Mouse (Mus musculus) kidney, embryonic 16.5 days (tissue): ENCODE results near the gene Ina. TPM values are rescaled to one million over a fixed set of nuclear protein-coding genes. Genes with fewer than 3 reads are reported as not detected.

Experiments used
- ATAC-seq: fragments of 200-750 bp; cut with Nextera tagmentation; 2 replicates; pipeline ENCODE4 v1.8.0; 2017; ENCODE audit warnings: moderate TSS enrichment; ENCODE audit not compliant: low FRiP score, low TSS enrichment
- H3K27ac ChIP-seq: fragments of 300-500 bp; sonication (generic); 2 replicates; pipeline ENCODE4 v1.5.1; 2014; ENCODE audit warnings: low read length
- H3K27me3 ChIP-seq: fragments of 300-500 bp; sonication (generic); 2 replicates; pipeline ENCODE4 v1.6.1; 2014; ENCODE audit warnings: low read length, control low read depth, mixed read lengths; ENCODE audit not compliant: insufficient read depth
- H3K36me3 ChIP-seq: fragments of 300-500 bp; sonication (generic); 2 replicates; pipeline ENCODE4 v1.6.1; 2014; ENCODE audit warnings: low read length, control low read depth, mixed read lengths; ENCODE audit not compliant: insufficient read depth
- H3K4me1 ChIP-seq: fragments of 300-500 bp; sonication (generic); 2 replicates; pipeline ENCODE4 v1.6.1; 2014; ENCODE audit warnings: low read length, control low read depth, mixed read lengths; ENCODE audit not compliant: insufficient read depth
- H3K4me2 ChIP-seq: fragments of 300-500 bp; sonication (generic); replicated peaks from 2 replicates; pipeline ENCODE4 v1.6.1; 2014; ENCODE audit warnings: low read depth, low read length
- H3K4me3 ChIP-seq: fragments of 300-500 bp; sonication (generic); 2 replicates; pipeline ENCODE4 v1.5.1; 2014; ENCODE audit warnings: mild to moderate bottlenecking, low read length
- H3K9ac ChIP-seq: fragments of 300-500 bp; sonication (generic); replicated peaks from 2 replicates; pipeline ENCODE4 v1.6.1; 2014; ENCODE audit warnings: low read length
- H3K9me3 ChIP-seq: fragments of 300-500 bp; sonication (generic); 2 replicates; pipeline ENCODE4 v1.6.1; 2016; ENCODE audit warnings: low read length, control low read depth
- WGBS: fragments of 180-500 bp; shearing (Covaris S2); extraction: QIAGEN DNeasy Blood & Tissue Kit; methylation state at CpG from one replicate; pipeline ENCODE4 v1.1.7; 2014; 5-methylcytosine and 5-hydroxymethylcytosine counted together
- polyA plus RNA-seq: library from polyadenylated mRNA; unstranded; fragments of >200 nt; fragmentation: Nextera tagmentation; extraction: Ambion mirVana; gene quantifications from 2 replicates; pipeline ENCODE4 v1.2.1, GENCODE M21; 2015

The Ina gene
- polyA plus RNA-seq, 1 experiment from 2014 or later = 0.71 TPM

DNA sequence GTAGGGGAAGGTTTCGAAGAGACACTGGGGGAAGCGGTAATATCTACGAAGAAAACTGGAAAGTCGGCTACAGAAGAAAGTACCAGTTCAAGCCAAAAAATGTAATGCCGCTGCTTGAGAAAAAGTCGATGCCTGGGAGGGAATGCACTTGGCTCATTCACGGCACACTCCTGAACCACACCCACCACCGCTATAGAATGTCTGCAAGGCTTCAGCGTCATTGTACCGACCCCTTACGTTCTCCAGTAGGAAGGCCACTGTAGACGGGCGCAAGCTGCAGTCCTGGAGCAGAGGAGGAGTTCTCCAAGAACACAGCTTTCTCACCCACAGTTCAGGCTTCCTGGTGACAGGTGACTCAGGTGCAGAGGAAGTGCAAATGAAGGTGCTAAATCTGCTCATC lies 9.0 kb downstream of the Ina start:
- H3K9ac ChIP-seq = no peak overlapping the region
- H3K4me3 ChIP-seq = no peak overlapping the region
- H3K36me3 ChIP-seq = no peaks in the 10 kb centered on the region
- no peaks in the 10 kb centered on the region for H3K9me3 ChIP-seq
- 87% methylated on average over 13 of the region's 13 CpGs for WGBS
- no peaks in the 10 kb centered on the region for H3K4me1 ChIP-seq
- no peak overlapping the region for H3K4me2 ChIP-seq
- peaks cover under 1% of the 10 kb centered on the region; the same call in 1 of the 2 replicates for H3K27me3 ChIP-seq
- no peak overlapping the region for H3K27ac ChIP-seq
- ATAC-seq = no peak

GRCm38 (mm10) chr19:47024954-47025353 lies 10.5 kb downstream of the Ina start:
- Histone ChIP-seq H3K9ac (no peak overlapping the region), H3K36me3 (no peaks in the 10 kb centered on the region), H3K4me3 (no peak overlapping the region), H3K4me2 (no peak overlapping the region), H3K27me3 (no peaks in the 10 kb centered on the region), H3K4me1 (no peaks in the 10 kb centered on the region), H3K9me3 (no peaks in the 10 kb centered on the region), H3K27ac (no peak overlapping the region)
- 73% methylated on average over 10 of the region's 10 CpGs for WGBS
- ATAC-seq = no peak

DNA sequence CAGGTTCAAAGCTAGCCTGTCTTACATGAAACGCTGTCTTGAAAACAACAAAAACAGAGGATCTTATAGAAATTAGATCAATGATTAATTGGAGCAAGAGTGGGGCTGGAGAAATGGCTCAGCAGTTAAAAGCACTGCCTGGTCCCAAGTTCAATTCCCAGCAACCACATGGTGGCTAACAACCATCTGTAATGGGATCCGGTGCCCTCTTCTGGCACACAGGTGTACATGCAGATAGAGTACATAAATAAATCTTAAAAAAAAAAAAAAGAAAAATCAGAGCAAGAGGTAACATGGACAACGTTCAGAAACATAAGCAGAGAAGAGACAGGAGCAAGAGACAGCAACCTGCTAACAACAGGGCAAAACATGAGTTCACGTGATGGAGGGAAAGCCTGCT lies 12.0 kb downstream of the Ina start:
- Histone ChIP-seq H3K27me3 (no peaks in the 10 kb centered on the region), H3K4me3 (no peak overlapping the region), H3K9me3 (no peaks in the 10 kb centered on the region), H3K9ac (no peak overlapping the region), H3K27ac (no peak overlapping the region), H3K4me1 (no peaks in the 10 kb centered on the region), H3K36me3 (no peaks in the 10 kb centered on the region), H3K4me2 (no peak overlapping the region)
- no peak for ATAC-seq
- WGBS = 86% methylated on average over 4 of the region's 4 CpGs

- 67% methylated on average over 9 of the region's 9 CpGs for WGBS
- Histone ChIP-seq H3K4me2 (no peak overlapping the region), H3K27ac (no peak overlapping the region), H3K9me3 (no peaks in the 10 kb centered on the region), H3K9ac (no peak overlapping the region), H3K27me3 (no peaks in the 10 kb centered on the region), H3K36me3 (peaks cover 8% of the 10 kb centered on the region; the same call in 1 of the 2 replicates), H3K4me3 (no peak overlapping the region), H3K4me1 (no peaks in the 10 kb centered on the region)
- no peak for ATAC-seq
Measured at GRCm38 (mm10) chr19:47029796-47030195, 15.3 kb downstream of the Ina start.

GRCm38 (mm10) chr19:47031770-47032169 lies 17.3 kb downstream of the Ina start:
- no peaks in the 10 kb centered on the region for H3K27me3 ChIP-seq
- H3K36me3 ChIP-seq = peaks cover 8% of the 10 kb centered on the region; the same call in 1 of the 2 replicates
- H3K4me3 ChIP-seq = no peak overlapping the region
- no peaks in the 10 kb centered on the region for H3K9me3 ChIP-seq
- no peak overlapping the region for H3K9ac ChIP-seq
- H3K4me1 ChIP-seq = no peaks in the 10 kb centered on the region
- ATAC-seq = no peak
- WGBS = 88% methylated on average over 6 of the region's 6 CpGs
- H3K27ac ChIP-seq = no peak overlapping the region
- no peak overlapping the region for H3K4me2 ChIP-seq

DNA sequence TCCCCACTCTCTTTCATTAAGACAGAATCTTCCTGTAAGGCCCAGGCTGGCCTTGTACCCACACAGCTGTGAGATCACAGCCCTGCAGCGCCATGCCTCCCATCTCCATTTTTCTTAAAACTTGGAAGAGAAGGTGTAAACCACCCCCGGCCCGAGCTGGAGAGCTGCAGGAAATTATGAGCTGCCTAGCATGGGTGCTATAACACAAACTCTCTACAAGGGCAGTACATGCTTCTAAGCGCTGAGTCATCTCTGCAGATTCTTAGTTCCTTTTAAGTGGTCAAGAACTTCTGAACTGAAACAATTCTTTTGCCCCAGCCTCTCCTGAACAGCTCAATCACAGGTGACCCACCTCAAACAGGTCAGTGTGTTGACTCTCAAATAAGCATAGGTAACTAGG lies 20.4 kb downstream of the Ina start:
- 93% methylated on average over 4 of the region's 4 CpGs for WGBS
- Histone ChIP-seq H3K4me1 (no peaks in the 10 kb centered on the region), H3K27me3 (no peaks in the 10 kb centered on the region), H3K4me3 (no peak overlapping the region), H3K36me3 (peaks cover 27% of the 10 kb centered on the region), H3K9me3 (no peaks in the 10 kb centered on the region), H3K9ac (no peak overlapping the region), H3K4me2 (no peak overlapping the region), H3K27ac (no peak overlapping the region)
- ATAC-seq = no peak

DNA sequence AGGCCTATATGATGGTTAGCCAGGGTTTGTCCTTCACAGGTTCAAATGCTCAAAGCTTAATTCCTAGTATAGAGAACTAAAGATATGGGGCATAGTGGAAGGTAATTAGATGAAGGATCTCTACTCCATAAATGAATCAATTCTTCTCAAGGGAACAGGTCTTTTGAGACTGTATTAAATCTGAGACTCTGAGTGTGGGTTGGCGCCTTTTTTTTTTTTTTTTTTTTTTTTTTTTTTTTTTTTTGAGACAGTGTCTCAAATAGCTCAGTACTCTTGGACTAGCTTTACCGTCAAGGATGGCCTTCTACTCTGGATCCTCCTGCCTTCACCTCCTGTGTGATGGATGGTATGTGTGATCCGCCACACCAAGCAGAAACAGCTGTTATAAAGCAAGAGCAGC lies 22.1 kb downstream of the Ina start:
- H3K4me2 ChIP-seq = no peak overlapping the region
- 83% methylated on average over 3 of the region's 3 CpGs for WGBS
- no peaks in the 10 kb centered on the region for H3K9me3 ChIP-seq
- no peak overlapping the region for H3K9ac ChIP-seq
- no peak overlapping the region for H3K27ac ChIP-seq
- H3K4me3 ChIP-seq = no peak overlapping the region
- no peaks in the 10 kb centered on the region for H3K4me1 ChIP-seq
- H3K36me3 ChIP-seq = peaks cover 33% of the 10 kb centered on the region
- ATAC-seq = no peak
- H3K27me3 ChIP-seq = no peaks in the 10 kb centered on the region

DNA sequence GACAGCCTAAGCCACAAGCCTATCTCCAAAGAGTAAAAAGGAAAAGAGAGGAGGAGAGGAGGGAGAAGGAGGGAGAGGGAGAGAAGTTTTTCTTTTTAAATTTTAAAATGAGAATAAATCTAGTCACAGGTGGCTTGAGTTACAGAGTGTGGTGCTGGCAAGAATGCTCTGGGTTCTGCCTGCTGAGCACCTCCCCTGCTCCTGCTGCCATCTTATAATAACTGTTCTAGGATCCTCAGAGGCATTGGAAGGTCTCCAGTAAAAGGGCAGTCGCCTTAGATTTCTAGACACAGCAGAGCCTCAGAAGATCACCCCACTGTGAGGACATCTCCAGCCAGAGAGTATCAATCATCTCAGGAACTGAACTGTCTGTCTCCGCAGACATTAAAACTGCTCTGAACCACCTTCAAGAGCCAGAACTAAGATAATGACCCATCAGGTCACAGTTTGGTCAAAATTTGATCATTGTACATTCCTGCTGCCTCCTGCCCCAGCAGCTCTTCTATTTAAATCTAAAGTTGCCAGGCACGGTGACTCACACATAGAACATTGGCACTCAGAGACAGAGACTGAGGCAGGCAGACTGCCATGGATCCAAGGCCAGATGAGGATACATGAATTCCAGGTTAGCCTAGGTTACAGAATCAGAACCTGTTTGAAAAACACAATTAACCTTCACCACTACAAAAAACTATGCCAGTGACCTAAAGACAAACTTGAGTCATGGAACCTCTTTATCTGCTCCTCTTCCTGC lies 26.4 kb downstream of the Ina start:
- Histone ChIP-seq H3K36me3 (peaks cover 38% of the 10 kb centered on the region), H3K27ac (no peak overlapping the region), H3K4me1 (no peaks in the 10 kb centered on the region)

GRCm38 (mm10) chr19:47043608-47044007 lies 29.1 kb downstream of the Ina start:
- 89% methylated on average over 3 of the region's 3 CpGs for WGBS
- Histone ChIP-seq H3K4me3 (no peak overlapping the region), H3K9me3 (no peaks in the 10 kb centered on the region), H3K27ac (no peak overlapping the region), H3K36me3 (peaks cover 45% of the 10 kb centered on the region), H3K4me1 (no peaks in the 10 kb centered on the region), H3K9ac (no peak overlapping the region), H3K27me3 (no peaks in the 10 kb centered on the region), H3K4me2 (no peak overlapping the region)
- ATAC-seq = no peak

More for the DNA sequence above, 26.4 kb downstream of the Ina start:
- Histone ChIP-seq H3K9ac (no peak overlapping the region), H3K9me3 (no peaks in the 10 kb centered on the region), H3K27me3 (no peaks in the 10 kb centered on the region), H3K4me2 (no peak overlapping the region), H3K4me3 (no peak overlapping the region)
- 87% methylated on average over 3 of the region's 3 CpGs for WGBS
- ATAC-seq = no peak

GRCm38 (mm10) chr19:47046343-47046742 lies 31.8 kb downstream of the Ina start:
- no peaks in the 10 kb centered on the region for H3K27me3 ChIP-seq
- H3K9me3 ChIP-seq = no peaks in the 10 kb centered on the region
- H3K4me3 ChIP-seq = no peak overlapping the region
- H3K27ac ChIP-seq = no peak overlapping the region
- ATAC-seq = no peak
- 93% methylated on average over 1 of the region's 1 CpGs for WGBS
- no peak overlapping the region for H3K4me2 ChIP-seq
- H3K36me3 ChIP-seq = peaks cover 34% of the 10 kb centered on the region
- H3K4me1 ChIP-seq = peaks cover 16% of the 10 kb centered on the region
- no peak overlapping the region for H3K9ac ChIP-seq
